Mouse (Mus musculus) adrenal gland, postnatal 10 days (tissue): Measurements from ENCODE around the gene Gm10837. TPM values are rescaled to one million over a fixed set of nuclear protein-coding genes. Genes with fewer than 3 reads are reported as not detected.

Experiments
- DNase-seq: peaks from one replicate; pipeline ENCODE4 v3.0.0; 2021; ENCODE audit warnings: mixed read lengths
- total RNA-seq, 2 experiments: library from RNA; stranded (reverse); gene quantifications; 2 replicates each; pipeline ENCODE4 v1.2.3; 2021

The Gm10837 gene
- total RNA-seq, 2 experiments from 2014 or later = not detected

GRCm38 (mm10) chr14:122535986-122536385 lies 45.6 kb downstream of the Gm10837 start:
- DNase-seq = no peak

Other genes with a start within 250 kb of the Gm10837 start
- gene Gm5089, start 39.5 kb upstream of the Gm10837 start, total RNA-seq = not detected
- gene Zic5, start 24.9 kb upstream of the Gm10837 start, total RNA-seq = not detected
- gene Zic2, start 15.2 kb upstream of the Gm10837 start, total RNA-seq = under 1 TPM; 0.15 to 0.21 TPM
- gene Pcca, start 43.7 kb downstream of the Gm10837 start, total RNA-seq = 100 to 1,000 TPM; 167 to 170 TPM